Comparison of ENCODE assay signal across 15 mouse cellular contexts in genomic region chr7:31008175-31008574, GRCm38 (mm10). TPM values are rescaled to one million over a fixed set of nuclear protein-coding genes. Genes with fewer than 3 reads are reported as not detected.
DNase-seq lines count a peak whose midpoint lies in the region; ATAC-seq and TF ChIP-seq lines count a peak whose summit lies in the region.
"Had no signal": no experiment of that assay in that cellular context is flagged by ENCODE, and none has a peak within 500 bp of the region (broad histone marks: within the 10 kb centered on the region; RNA-seq: fewer than 3 reads in every experiment).

No protein-coding gene starts in this region.

- peaks cover 4% of the 10 kb centered on the region; the same call in 1 of the 2 replicates for H3K4me1 ChIP-seq in kidney, embryonic 14.5 days (ENCODE audit: control insufficient read depth, insufficient read depth, low read length)
- H3K4me1 ChIP-seq in bone marrow, adult 2 months (ENCODE audit: control insufficient read depth, insufficient read depth, low read length) = peaks cover 5% of the 10 kb centered on the region; the same call in 1 of the 2 replicates
- H3K4me1 ChIP-seq: limb, embryonic 13.5 days had no signal

- no peak overlapping the region for H3K4me2 ChIP-seq in kidney, embryonic 14.5 days (replicated peaks; ENCODE audit: low read depth, low read length)
- H3K4me2 ChIP-seq: limb, embryonic 13.5 days had no signal

- no peaks in the 10 kb centered on the region for H3K36me3 ChIP-seq in kidney, embryonic 14.5 days (ENCODE audit: control insufficient read depth, insufficient read depth, low read length)
- H3K36me3 ChIP-seq: limb, embryonic 13.5 days had no signal

- no peaks in the 10 kb centered on the region for H3K9me3 ChIP-seq in kidney, embryonic 14.5 days (ENCODE audit: control insufficient read depth, low read length)

- DNase-seq in kidney, adult 8-10 months = no peak
- DNase-seq in kidney, postnatal 36 days = peak; percentile 12 to 19
- peak; percentile 42 to 48 for DNase-seq in lung, postnatal 4 days
- DNase-seq in left cerebral cortex, postnatal 10 days (ENCODE audit: extremely low spot score in 1 of 2, low spot score in 2 of 2) = no peak
- no peak for DNase-seq in thymus, postnatal 0 days (ENCODE audit: low spot score)
- no peak for DNase-seq in spleen, postnatal 14 days (ENCODE audit: low spot score in 2 of 2)
- DNase-seq: adrenal gland, postnatal 36 days; cerebellum, adult 8-10 months; thymus, postnatal 14 days had no signal

- 0 out of 2 replicates have a peak, but pooled peaks have one; percentile 41 for ATAC-seq in kidney, embryonic 14.5 days (ENCODE audit: low FRiP score, low TSS enrichment)
- ATAC-seq: CD4-positive, CD25-positive, alpha-beta regulatory T cell, adult 4 months; forebrain, embryonic 16.5 days had no signal

- no peaks in the 10 kb centered on the region for H3K27me3 ChIP-seq in kidney, embryonic 14.5 days (ENCODE audit: control insufficient read depth, insufficient read depth, low read length)
- H3K27me3 ChIP-seq: limb, embryonic 13.5 days had no signal

- H3K9ac ChIP-seq in kidney, embryonic 14.5 days (ENCODE audit: low read depth, low read length) = no peak overlapping the region
- H3K9ac ChIP-seq: limb, embryonic 13.5 days had no signal

- WGBS in kidney, embryonic 14.5 days = 63% methylated on average over 1 of the region's 1 CpGs
- WGBS in bone marrow, adult 2 months = 0% methylated on average over 1 of the region's 1 CpGs

- no peak for TF ChIP-seq CTCF in bone marrow, adult 2 months (IDR thresholded peaks at IDR 0.05; ENCODE audit: control insufficient read depth, insufficient read depth, low read length)

- H3K27ac ChIP-seq in kidney, embryonic 14.5 days (ENCODE audit: low read depth, low read length) = no peak overlapping the region
- H3K27ac ChIP-seq in bone marrow, adult 2 months (ENCODE audit: control insufficient read depth, insufficient read depth, low read depth, low read length, poor library complexity) = peak overlapping the region; percentile 41
- H3K27ac ChIP-seq: limb, embryonic 13.5 days had no signal

- intact Hi-C loops in left cerebral cortex, postnatal 10 days (cut with DNase I) = no loop called here

- TF ChIP-seq POLR2A in bone marrow, adult 2 months (IDR thresholded peaks at IDR 0.05; ENCODE audit: borderline replicate concordance, control insufficient read depth, low read depth, low read length) = no peak

- no peak overlapping the region for H3K4me3 ChIP-seq in kidney, embryonic 14.5 days (ENCODE audit: low read length)
- no peak overlapping the region for H3K4me3 ChIP-seq in bone marrow, adult 2 months (replicated peaks; ENCODE audit: control insufficient read depth, low read depth, low read length)
- H3K4me3 ChIP-seq: limb, embryonic 13.5 days had no signal

RNA-seq across cellular contexts. Expression of gene Fxyd5, which starts 34.1 kb away (rescaled TPM):
- 23.3 and 25.8 TPM in 2 replicates for polyA plus RNA-seq in kidney, embryonic 14.5 days (2014; fragmentation: Nextera tagmentation; extraction: Ambion mirVana)
- 85.0 and 239 TPM in 2 replicates for polyA plus RNA-seq in bone marrow, adult 2 months (2011; ENCODE audit: insufficient read depth, insufficient read length, low replicate concordance, missing spikeins)
- 10 to 100 TPM; 37.2 to 37.5 TPM for total RNA-seq in left cerebral cortex, postnatal 10 days (2021)
- 113 and 125 TPM in 2 replicates for polyA plus RNA-seq in thymus, postnatal 0 days (2015; fragmentation: Nextera tagmentation; extraction: Ambion mirVana)

RNA-seq across cellular contexts. Expression of gene Fam187b, which starts 34.6 kb away (rescaled TPM):
- 5.3 TPM in 2 replicates for polyA plus RNA-seq in kidney, embryonic 14.5 days (2014; fragmentation: Nextera tagmentation; extraction: Ambion mirVana)
- 0.75 TPM in 1 of 2 replicates, not detected in the other for polyA plus RNA-seq in bone marrow, adult 2 months (2011; ENCODE audit: insufficient read depth, insufficient read length, low replicate concordance, missing spikeins)
- total RNA-seq in left cerebral cortex, postnatal 10 days (2021) = under 1 TPM; 0.18 to 0.21 TPM
- polyA plus RNA-seq in thymus, postnatal 0 days (2015; fragmentation: Nextera tagmentation; extraction: Ambion mirVana) = 1.3 and 1.6 TPM in 2 replicates
- total RNA-seq: heart, adult 18-20 months had no signal

RNA-seq across cellular contexts. Expression of gene Lsr, which starts 34.9 kb away (rescaled TPM):
- 48.5 and 57.1 TPM in 2 replicates for polyA plus RNA-seq in kidney, embryonic 14.5 days (2014; fragmentation: Nextera tagmentation; extraction: Ambion mirVana)
- 0.81 and 4.2 TPM in 2 replicates for polyA plus RNA-seq in bone marrow, adult 2 months (2011; ENCODE audit: insufficient read depth, insufficient read length, low replicate concordance, missing spikeins)
- total RNA-seq in left cerebral cortex, postnatal 10 days (2021) = 10 to 100 TPM; 10.2 to 12.6 TPM
- polyA plus RNA-seq in thymus, postnatal 0 days (2015; fragmentation: Nextera tagmentation; extraction: Ambion mirVana) = 12.7 and 13.8 TPM in 2 replicates

RNA-seq across cellular contexts. Expression of gene Fxyd7, which starts 43.1 kb away (rescaled TPM):
- polyA plus RNA-seq in kidney, embryonic 14.5 days (2014; fragmentation: Nextera tagmentation; extraction: Ambion mirVana) = 8.0 and 9.5 TPM in 2 replicates
- polyA plus RNA-seq in bone marrow, adult 2 months (2011; ENCODE audit: insufficient read depth, insufficient read length, low replicate concordance, missing spikeins) = not detected in 2 replicates
- 100 to 1,000 TPM; 371 to 375 TPM for total RNA-seq in left cerebral cortex, postnatal 10 days (2021)
- 0.35 and 0.48 TPM in 2 replicates for polyA plus RNA-seq in thymus, postnatal 0 days (2015; fragmentation: Nextera tagmentation; extraction: Ambion mirVana)
- polyA plus RNA-seq: CD4-positive, CD25-positive, alpha-beta regulatory T cell, adult 4 months had no signal

RNA-seq across cellular contexts. Expression of gene Fxyd1, which starts 48.8 kb away (rescaled TPM):
- 29.8 and 46.3 TPM in 2 replicates for polyA plus RNA-seq in kidney, embryonic 14.5 days (2014; fragmentation: Nextera tagmentation; extraction: Ambion mirVana)
- polyA plus RNA-seq in bone marrow, adult 2 months (2011; ENCODE audit: insufficient read depth, insufficient read length, low replicate concordance, missing spikeins) = 7.8 and 16.2 TPM in 2 replicates
- total RNA-seq in left cerebral cortex, postnatal 10 days (2021) = 10 to 100 TPM; 34.1 to 35.5 TPM
- polyA plus RNA-seq in thymus, postnatal 0 days (2015; fragmentation: Nextera tagmentation; extraction: Ambion mirVana) = 12.2 and 19.1 TPM in 2 replicates
- polyA plus RNA-seq: CD4-positive, CD25-positive, alpha-beta regulatory T cell, adult 4 months had no signal

Comparison
In these comparisons a context has a peak if more than half of its experiments do, and no peak if none do; other contexts are left out.
1. DNase-seq: peak in kidney, postnatal 36 days (2 of 2) and lung, postnatal 4 days (2 of 2); none in kidney, adult 8-10 months (0 of 2), left cerebral cortex, postnatal 10 days (0 of 2), thymus, postnatal 0 days (single experiment) and spleen, postnatal 14 days (0 of 2).